Mouse (Mus musculus): ENCODE measurements at regions not wholly inside any gene's neighbourhood (a gene's known extent, or its start where the extent isn't known, plus 50 kb on each side); places are given as distances from the start of the nearest gene placed in this dataset.
A peak's percentile ranks its signal among the peaks of the same experiment; 100 is the strongest.

DNA sequence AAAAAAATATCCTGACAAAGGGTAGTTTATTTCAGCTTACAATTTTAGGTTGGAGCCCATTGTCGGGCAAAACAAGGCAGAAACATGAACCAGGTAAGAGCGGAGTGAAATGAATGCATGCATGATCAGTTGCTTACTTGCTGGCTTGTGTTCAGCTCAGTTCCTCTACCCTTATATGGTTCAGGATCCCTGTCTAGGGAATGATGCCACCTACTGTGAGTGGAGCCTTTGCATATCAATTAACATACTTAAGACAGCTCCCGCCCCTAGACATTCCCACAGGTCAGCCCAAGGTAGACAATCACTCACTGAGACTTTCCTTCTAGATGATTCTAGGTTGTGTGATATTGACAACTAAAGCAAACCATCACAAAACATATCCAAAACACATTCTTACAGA is 50.2 kb upstream of the Nckap5 start:
- in situ Hi-C loops (cut with MboI; ENCODE audit: low sequenced_read_pairs in 2 of 2, unreplicated experiment in 2 of 2) = no loop called here
- H3K4me1 ChIP-seq (ENCODE audit: control insufficient read depth in 2 of 2, insufficient read depth in 2 of 2, low read length in 2 of 2, poor library complexity in 1 of 2) = no peaks in the 10 kb centered on the region
- no peaks in the 10 kb centered on the region for H3K9me3 ChIP-seq (ENCODE audit: control insufficient read depth, insufficient read depth, low read depth, low read length)
- H3K4me3 ChIP-seq (ENCODE audit: insufficient read depth in 1 of 2, low read depth in 1 of 2, low read length in 2 of 2, poor library complexity in 1 of 2, severe bottlenecking in 1 of 2) = no peak overlapping the region
- no peak overlapping the region for H3K9ac ChIP-seq (ENCODE audit: insufficient read depth, low read depth, low read length, poor library complexity, severe bottlenecking)
- no peak overlapping the region for H3K27ac ChIP-seq (ENCODE audit: insufficient read depth, low read depth, low read length, poor library complexity, severe bottlenecking)
- no peaks in the 10 kb centered on the region for H3K36me3 ChIP-seq (ENCODE audit: control insufficient read depth, insufficient read depth, low read length, poor library complexity, severe bottlenecking)
- TF ChIP-seq MAFK (IDR thresholded peaks at IDR 0.05; ENCODE audit: insufficient read depth, low read depth, low read length) (no peak), ZNF384 (IDR thresholded peaks at IDR 0.05; ENCODE audit: low read depth, low read length) (no peak), ZC3H11A (IDR thresholded peaks at IDR 0.05; ENCODE audit: borderline replicate concordance, low read depth, low read length) (no peak), HCFC1 (IDR thresholded peaks at IDR 0.05; ENCODE audit: borderline replicate concordance, insufficient read depth, low read length) (no peak), CHD2 (IDR thresholded peaks at IDR 0.05; ENCODE audit: low read depth, low read length) (no peak)
- DNase-seq (ENCODE audit: low read depth, low spot score) = peak; percentile 21

All from ES-E14 (cell line).